Mouse (Mus musculus): ENCODE data around the gene Odaph. TPM values are rescaled to one million over a fixed set of nuclear protein-coding genes. Genes with fewer than 3 reads are reported as not detected.
"Not testable (repeated sequence)": the region's sequence is repeated elsewhere in the genome, so short reads cannot be mapped to it uniquely, and the experiment has no call there.

Gene Odaph
- polyA plus RNA-seq (2015; fragmentation: Nextera tagmentation; extraction: Ambion mirVana): 0.20 TPM in 1 of 2 replicates, not detected in the other

DNA sequence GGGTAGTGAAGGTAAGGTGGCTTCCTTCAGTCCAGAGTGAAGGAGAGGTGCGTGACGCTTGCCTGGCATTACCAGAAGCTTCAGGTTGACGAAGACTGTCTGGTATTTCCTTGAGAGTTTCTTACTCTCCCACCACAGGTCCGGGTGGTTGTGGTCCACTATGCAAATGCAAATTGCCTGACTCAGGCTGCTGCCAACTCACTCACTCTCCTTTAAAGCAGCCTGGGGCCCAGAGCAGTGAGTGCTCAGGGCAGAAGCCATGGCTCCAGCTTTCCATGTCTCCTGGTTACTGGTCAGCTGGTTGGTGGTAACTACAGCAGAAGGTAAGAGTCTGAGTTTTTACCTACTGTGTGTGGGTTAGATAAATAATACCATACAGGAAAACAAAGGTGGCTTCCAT, at the start of gene Odaph:
TSS of gene Odaph (plus strand) at position 240 of the 400 bp plus-strand sequence.
- H3K36me3 ChIP-seq: no peaks in the 10 kb centered on the region
- H3K9ac ChIP-seq: no peak within 1 kb of the TSS
- H3K4me1 ChIP-seq: no peaks in the 10 kb centered on the region
- ATAC-seq (ENCODE audit: insufficient number of reproducible peaks, low FRiP score, low TSS enrichment, low read depth): no peak
- no peak within 1 kb of the TSS for H3K27ac ChIP-seq
- no peak within 1 kb of the TSS for H3K4me2 ChIP-seq
- 67% methylated on average over 4 of the region's 4 CpGs for WGBS
- H3K9me3 ChIP-seq: no peaks in the 10 kb centered on the region
- no peaks in the 10 kb centered on the region for H3K27me3 ChIP-seq
- H3K4me3 ChIP-seq: no peak within 1 kb of the TSS

DNA sequence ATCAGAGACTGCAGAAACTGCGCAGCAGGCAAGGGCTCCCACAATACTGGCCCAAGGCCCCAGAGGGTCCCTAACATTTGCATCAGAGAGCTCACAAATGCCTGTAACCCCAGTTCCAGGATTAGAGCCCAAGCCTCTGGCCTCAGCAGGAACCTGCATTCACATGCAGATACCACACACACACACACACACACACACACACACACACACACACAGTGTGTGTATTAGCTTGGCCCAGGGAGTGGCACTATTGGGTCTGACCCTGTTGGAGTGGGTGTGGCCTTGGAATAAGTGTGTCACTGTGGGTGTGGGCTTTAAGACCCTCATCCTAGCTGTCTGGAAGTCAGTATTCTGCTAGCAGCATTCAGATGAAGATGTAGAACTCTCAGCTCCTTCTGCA, 41.7 kb upstream of the Odaph start:
- not testable (repeated sequence) for H3K27ac ChIP-seq; H3K27me3 ChIP-seq; H3K9ac ChIP-seq; H3K4me3 ChIP-seq; H3K9me3 ChIP-seq; H3K4me1 ChIP-seq; H3K4me2 ChIP-seq; ATAC-seq (ENCODE audit: insufficient number of reproducible peaks, low FRiP score, low TSS enrichment, low read depth)
- H3K36me3 ChIP-seq: peaks cover 41% of the 10 kb centered on the region
- 90% methylated on average over 1 of the region's 1 CpGs for whole genome bisulfite sequencing

DNA sequence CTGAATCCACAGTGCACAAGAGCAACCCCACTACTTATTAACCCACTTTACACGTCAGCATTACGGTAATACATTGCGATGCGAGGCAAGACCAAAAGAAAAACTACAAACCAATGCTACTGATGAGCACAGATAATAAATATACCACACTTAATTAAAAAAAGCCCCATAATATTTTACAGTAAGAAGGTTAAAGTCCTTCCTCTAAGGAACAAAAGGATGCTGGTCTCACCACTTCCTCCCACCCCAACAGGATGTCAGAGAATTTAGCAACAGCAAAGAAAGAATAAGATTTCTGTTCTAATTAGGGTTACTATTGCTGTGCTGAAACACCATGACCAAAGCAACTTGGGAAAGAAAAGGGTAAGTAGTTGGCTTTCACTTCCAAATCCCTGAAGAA, 40.3 kb upstream of the Odaph start:
- Histone ChIP-seq H3K9me3 (no peaks in the 10 kb centered on the region), H3K27ac (no peak overlapping the region), H3K4me3 (no peak overlapping the region), H3K27me3 (no peaks in the 10 kb centered on the region), H3K9ac (no peak overlapping the region), H3K4me1 (no peaks in the 10 kb centered on the region; the same call in 1 of the 2 replicates), H3K4me2 (no peak overlapping the region), H3K36me3 (peaks cover 49% of the 10 kb centered on the region)
- no peak for ATAC-seq (ENCODE audit: insufficient number of reproducible peaks, low FRiP score, low TSS enrichment, low read depth)
- WGBS: 95% methylated on average over 4 of the region's 4 CpGs

DNA sequence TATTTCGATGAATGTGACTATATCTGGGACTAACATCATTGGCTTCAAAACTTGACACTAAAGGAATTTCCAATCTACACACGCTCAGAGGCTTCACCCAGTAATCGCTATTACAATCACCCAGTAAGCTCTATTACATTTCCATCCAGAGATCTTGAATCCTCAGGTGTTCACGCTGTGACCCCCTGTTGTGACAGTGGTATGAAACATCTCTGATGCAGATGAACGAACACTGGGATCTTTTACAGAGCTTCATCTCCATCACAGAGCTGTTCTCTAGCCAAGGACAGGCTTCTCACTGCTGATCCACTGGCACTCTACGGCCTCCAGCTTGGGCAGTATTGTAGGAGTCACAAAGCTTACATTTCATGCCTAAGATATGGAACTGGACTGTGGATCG, 37.8 kb upstream of the Odaph start:
- 94% methylated on average over 7 of the region's 7 CpGs for WGBS
- no peak overlapping the region for H3K9ac ChIP-seq
- no peak overlapping the region for H3K4me2 ChIP-seq
- no peak overlapping the region for H3K27ac ChIP-seq
- no peak for ATAC-seq (ENCODE audit: insufficient number of reproducible peaks, low FRiP score, low TSS enrichment, low read depth)
- no peaks in the 10 kb centered on the region for H3K4me1 ChIP-seq
- H3K36me3 ChIP-seq: peaks cover 64% of the 10 kb centered on the region
- H3K4me3 ChIP-seq: no peak overlapping the region
- no peaks in the 10 kb centered on the region for H3K9me3 ChIP-seq
- no peaks in the 10 kb centered on the region for H3K27me3 ChIP-seq

DNA sequence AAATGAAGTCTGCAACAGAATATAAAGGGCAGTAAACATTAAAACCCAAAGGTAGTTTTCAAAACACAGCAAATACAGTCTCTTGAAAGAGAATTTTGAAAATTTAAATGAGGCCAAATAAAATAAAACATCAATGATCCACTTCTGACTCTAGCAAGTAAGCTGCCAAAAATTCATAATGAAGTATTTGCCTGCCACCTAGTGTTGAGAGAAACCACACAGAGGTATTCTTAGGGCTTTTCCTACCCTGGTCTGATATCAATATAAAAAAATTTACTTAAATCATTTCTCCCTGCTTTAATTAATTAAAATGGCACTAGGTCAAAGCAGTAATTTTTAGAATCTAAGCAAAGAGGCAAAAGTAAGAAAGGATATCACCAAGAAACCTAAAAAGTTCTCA, 35.9 kb upstream of the Odaph start:
- H3K4me2 ChIP-seq: no peak overlapping the region
- no peak for ATAC-seq (ENCODE audit: insufficient number of reproducible peaks, low FRiP score, low TSS enrichment, low read depth)
- H3K27me3 ChIP-seq: no peaks in the 10 kb centered on the region
- H3K4me3 ChIP-seq: no peak overlapping the region
- peaks cover 66% of the 10 kb centered on the region for H3K36me3 ChIP-seq
- no peak overlapping the region for H3K27ac ChIP-seq
- H3K9me3 ChIP-seq: no peaks in the 10 kb centered on the region
- H3K4me1 ChIP-seq: no peaks in the 10 kb centered on the region
- H3K9ac ChIP-seq: no peak overlapping the region

DNA sequence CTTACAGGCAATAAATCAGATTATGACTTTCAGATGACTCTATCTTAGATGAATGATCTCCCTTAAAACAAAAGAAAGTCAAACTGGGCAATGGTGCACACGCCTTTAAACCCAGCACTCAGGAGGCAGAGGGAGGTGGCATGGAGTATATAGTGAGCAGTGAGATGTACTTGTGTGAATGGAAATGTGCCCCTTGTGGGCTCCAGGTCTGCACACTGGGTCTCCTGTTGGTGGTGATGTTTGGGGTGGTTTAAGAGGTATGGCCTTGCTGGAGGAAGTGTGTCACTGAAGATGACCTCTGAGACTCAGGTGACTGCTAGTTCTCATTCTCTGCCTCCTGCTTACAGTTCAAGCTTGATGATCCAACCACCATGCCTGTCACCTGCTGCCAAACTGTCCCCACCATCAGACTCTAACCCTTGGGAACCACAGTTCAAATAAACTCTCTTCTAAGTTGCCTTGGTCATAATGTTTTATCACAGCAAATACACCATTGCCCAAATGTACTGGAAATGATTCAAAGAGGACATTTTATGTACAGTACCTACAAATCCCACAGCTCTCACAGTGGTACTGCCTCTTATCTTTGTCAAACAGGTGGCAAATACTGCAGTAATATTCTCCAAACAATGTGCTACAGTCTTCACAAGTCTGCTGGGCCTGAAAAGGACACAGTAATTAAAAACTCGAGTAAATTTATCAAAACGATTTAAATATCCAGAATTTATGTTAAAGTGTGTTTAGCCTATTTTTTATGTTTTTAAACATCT, 30.1 kb upstream of the Odaph start:
- no peak overlapping the region for H3K27ac ChIP-seq
- H3K4me2 ChIP-seq: no peak overlapping the region
- peaks cover 33% of the 10 kb centered on the region for H3K36me3 ChIP-seq
- no peak overlapping the region for H3K9ac ChIP-seq
- ATAC-seq (ENCODE audit: insufficient number of reproducible peaks, low FRiP score, low TSS enrichment, low read depth): no peak
- WGBS: 93% methylated on average over 3 of the region's 3 CpGs
- no peaks in the 10 kb centered on the region for H3K27me3 ChIP-seq
- peaks cover 15% of the 10 kb centered on the region for H3K4me1 ChIP-seq
- H3K9me3 ChIP-seq: no peaks in the 10 kb centered on the region
- H3K4me3 ChIP-seq: no peak overlapping the region

DNA sequence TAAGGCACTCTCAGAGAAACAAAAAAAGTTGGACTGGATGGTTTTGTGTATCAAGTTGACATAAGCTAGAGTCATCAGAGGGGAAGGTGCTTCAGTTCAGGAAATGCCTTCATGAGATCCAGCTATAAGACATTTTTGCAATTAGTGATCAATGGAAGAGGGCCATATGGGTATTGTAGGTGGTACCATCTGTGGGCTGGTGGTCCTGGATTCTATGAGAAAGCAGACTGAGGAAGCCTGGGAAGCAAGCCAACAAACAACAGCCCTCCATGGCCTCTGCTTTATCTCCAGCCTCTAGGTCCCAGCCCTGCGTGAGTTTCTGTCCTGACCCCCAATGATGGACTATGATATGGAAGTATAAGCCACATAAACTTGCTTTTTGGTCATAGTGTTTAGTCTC, 28.2 kb upstream of the Odaph start:
- H3K9ac ChIP-seq: no peak overlapping the region
- H3K4me1 ChIP-seq: peaks cover 21% of the 10 kb centered on the region
- H3K27me3 ChIP-seq: no peaks in the 10 kb centered on the region
- H3K4me3 ChIP-seq: no peak overlapping the region
- no peaks in the 10 kb centered on the region for H3K9me3 ChIP-seq
- H3K4me2 ChIP-seq: no peak overlapping the region
- 81% methylated on average over 1 of the region's 1 CpGs for WGBS
- ATAC-seq (ENCODE audit: insufficient number of reproducible peaks, low FRiP score, low TSS enrichment, low read depth): no peak
- H3K36me3 ChIP-seq: peaks cover 20% of the 10 kb centered on the region
- no peak overlapping the region for H3K27ac ChIP-seq

DNA sequence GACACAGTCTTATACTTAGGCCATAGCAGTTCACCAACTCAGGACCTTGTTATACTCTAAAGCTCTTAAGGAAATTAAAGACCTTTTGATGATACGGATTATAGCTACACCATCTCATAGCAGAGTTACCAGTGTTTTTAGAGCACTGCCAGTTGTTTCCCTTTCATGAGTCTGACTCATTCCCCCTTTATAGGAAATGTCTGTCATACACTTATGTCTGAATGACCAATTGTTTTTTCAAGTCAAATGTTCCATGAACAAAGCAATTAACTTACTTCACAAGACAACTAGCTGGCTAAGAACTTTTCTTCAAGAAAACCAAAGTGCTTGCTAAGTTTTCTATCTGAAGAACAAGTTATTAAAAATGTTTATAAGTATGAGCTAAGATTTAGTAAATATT, 27.3 kb upstream of the Odaph start:
- H3K4me2 ChIP-seq: peak overlapping the region; percentile 51; the same call in 1 of the 2 replicates
- no peaks in the 10 kb centered on the region for H3K9me3 ChIP-seq
- no peak overlapping the region for H3K9ac ChIP-seq
- H3K4me3 ChIP-seq: no peak overlapping the region; the same call in 1 of the 2 replicates
- no peaks in the 10 kb centered on the region for H3K27me3 ChIP-seq
- ATAC-seq (ENCODE audit: insufficient number of reproducible peaks, low FRiP score, low TSS enrichment, low read depth): no peak
- no peak overlapping the region for H3K27ac ChIP-seq
- H3K4me1 ChIP-seq: peaks cover 21% of the 10 kb centered on the region
- WGBS: 70% methylated on average over 1 of the region's 1 CpGs
- H3K36me3 ChIP-seq: peaks cover 17% of the 10 kb centered on the region

DNA sequence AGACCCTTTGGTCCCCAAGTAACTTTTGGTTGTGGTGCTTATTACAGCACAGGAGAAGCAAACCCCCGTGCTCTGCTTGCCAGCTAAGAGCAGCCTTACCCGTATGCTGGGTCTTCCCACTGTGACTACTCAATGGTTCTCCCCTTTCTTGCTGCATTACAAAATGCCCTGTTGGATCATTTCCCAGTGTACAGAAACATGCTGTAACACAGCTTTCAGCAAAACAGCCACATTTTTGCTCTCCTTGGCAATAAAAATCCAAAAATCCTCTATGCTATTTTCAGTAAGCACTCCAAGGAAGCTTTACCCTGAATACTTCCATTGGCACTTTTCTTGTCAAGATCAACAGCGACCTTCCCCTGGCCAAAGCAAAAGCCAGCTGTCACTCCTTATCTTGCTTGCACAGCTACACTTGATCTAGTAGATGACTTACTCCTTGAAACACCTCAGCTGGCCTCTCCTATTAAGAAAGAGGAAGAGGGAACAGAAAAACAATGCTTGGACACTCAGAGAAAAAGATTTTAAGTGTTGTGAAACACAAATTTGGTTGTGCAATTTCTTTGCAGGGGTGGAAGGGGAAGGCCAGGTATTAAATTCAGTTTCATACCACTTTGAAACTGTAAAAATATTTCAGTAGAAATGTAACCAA, 26.5 kb upstream of the Odaph start:
- WGBS: 51% methylated on average over 3 of the region's 3 CpGs
- Histone ChIP-seq H3K4me2 (peak overlapping the region; percentile 51), H3K4me1 (peaks cover 21% of the 10 kb centered on the region), H3K27me3 (no peaks in the 10 kb centered on the region), H3K9me3 (no peaks in the 10 kb centered on the region), H3K27ac (peak overlapping the region; percentile 76), H3K4me3 (peak overlapping the region; percentile 72), H3K36me3 (peaks cover 13% of the 10 kb centered on the region), H3K9ac (no peak overlapping the region; the same call in 1 of the 2 replicates)
- no peak for ATAC-seq (ENCODE audit: insufficient number of reproducible peaks, low FRiP score, low TSS enrichment, low read depth)

DNA sequence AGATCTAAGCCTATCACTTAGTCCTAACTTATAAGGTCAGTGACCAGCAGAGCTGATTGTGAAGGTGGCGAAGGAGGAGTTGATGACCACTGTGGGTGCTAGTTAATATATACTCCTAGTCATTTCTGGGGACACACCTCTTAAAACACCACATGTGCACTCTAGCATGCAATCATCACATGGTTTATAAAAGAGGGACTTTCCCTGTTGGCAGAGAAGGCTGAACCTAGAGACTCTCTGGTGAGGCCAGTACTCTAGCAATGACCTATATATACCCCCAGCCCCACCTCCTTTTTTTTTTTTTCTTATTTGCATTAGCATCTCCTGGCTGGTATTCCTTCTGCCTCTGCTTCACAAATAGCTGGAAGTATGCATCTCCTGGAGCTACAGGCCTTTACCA, 25.9 kb upstream of the Odaph start:
- Histone ChIP-seq H3K4me1 (peaks cover 21% of the 10 kb centered on the region), H3K9ac (no peak overlapping the region), H3K27me3 (no peaks in the 10 kb centered on the region), H3K4me3 (peak overlapping the region; percentile 72), H3K36me3 (peaks cover 10% of the 10 kb centered on the region), H3K4me2 (peak overlapping the region; percentile 51), H3K27ac (peak overlapping the region; percentile 65; the same call in 1 of the 2 replicates), H3K9me3 (no peaks in the 10 kb centered on the region)
- no peak for ATAC-seq (ENCODE audit: insufficient number of reproducible peaks, low FRiP score, low TSS enrichment, low read depth)
- 80% methylated on average over 1 of the region's 1 CpGs for WGBS

DNA sequence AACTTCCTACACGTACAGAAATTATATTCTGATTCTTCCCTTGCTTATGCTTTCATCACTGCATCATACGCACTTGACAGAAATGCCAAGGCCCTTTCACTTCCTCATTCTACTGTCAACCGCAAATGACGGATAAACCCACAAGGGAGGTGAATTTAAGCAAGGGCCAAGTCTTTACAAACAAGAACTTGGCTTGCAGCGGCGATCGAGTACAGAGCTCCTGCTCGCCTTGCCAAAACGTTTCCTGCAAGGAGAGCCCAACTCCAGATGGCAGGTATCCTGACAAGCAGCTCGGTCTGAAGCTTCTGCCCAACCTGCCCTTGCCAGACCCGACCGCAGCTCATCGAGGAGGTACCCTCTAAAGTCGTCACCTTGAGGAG, 25.0 kb upstream of the Odaph start:
- ATAC-seq (ENCODE audit: insufficient number of reproducible peaks, low FRiP score, low TSS enrichment, low read depth): no peak
- H3K27me3 ChIP-seq: no peaks in the 10 kb centered on the region
- peaks cover 21% of the 10 kb centered on the region for H3K4me1 ChIP-seq
- H3K4me2 ChIP-seq: peak overlapping the region; percentile 51
- peak overlapping the region; percentile 99 for H3K27ac ChIP-seq
- H3K4me3 ChIP-seq: peak overlapping the region; percentile 72
- no peaks in the 10 kb centered on the region for H3K9me3 ChIP-seq
- 0% methylated on average over 14 of the region's 14 CpGs for WGBS
- peaks cover 2% of the 10 kb centered on the region for H3K36me3 ChIP-seq
- peak overlapping the region; percentile 69 for H3K9ac ChIP-seq

DNA sequence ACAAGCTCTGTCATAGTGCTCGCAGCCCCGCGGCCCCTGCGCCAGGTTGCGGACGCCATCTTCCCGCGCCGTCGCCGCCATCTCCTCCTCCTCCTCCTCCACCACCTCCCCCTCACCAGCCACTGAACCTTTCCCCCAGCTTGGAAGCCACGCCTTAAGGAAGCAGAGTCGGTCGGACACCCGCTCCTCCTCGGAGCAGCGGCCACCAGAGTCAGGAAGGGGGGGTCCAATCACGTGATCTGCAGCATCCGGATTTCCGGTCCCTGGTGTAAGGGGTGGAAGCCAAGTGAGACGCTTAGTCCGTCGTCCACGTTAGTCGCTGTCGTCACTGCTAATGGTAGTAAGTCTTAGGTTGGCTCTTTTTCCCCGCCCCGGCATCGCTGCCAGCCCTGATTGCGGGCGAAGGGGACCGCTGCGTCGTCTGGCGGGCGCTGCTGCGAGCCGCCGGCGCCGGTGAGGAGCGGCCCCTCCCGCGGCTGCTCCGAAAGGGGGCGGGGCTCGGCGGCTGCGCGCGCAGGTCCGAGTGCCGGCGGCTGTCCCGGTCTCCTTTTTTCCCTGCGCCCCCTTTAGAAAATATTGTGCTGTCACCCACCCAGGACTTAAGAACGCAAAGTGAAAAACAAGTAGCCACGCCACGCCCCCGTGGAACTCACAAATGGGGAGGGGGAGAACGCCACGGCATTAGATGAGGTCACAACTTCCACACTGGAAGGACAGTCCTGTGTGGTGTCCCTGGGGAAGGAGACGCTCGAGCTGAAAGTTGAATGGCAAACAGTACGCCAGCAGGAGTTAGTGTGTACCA, 24.4 kb upstream of the Odaph start, which contains the start of gene Rchy1:
TSS of gene Rchy1 (minus strand) at position 430 of the 802 bp plus-strand sequence.
- WGBS: 0% methylated on average over 65 of the region's 65 CpGs

More for the DNA sequence above, 24.4 kb upstream of the Odaph start, which contains the start of gene Rchy1:
- H3K36me3 ChIP-seq: no peaks in the 10 kb centered on the region
- peak within 1 kb of the TSS; percentile 69 for H3K9ac ChIP-seq
- H3K27ac ChIP-seq: peak within 1 kb of the TSS; percentile 99
- no peaks in the 10 kb centered on the region for H3K27me3 ChIP-seq
- H3K4me3 ChIP-seq: peak within 1 kb of the TSS; percentile 72
- H3K4me2 ChIP-seq: peak within 1 kb of the TSS; percentile 51
- H3K4me1 ChIP-seq: peaks cover 21% of the 10 kb centered on the region
- ATAC-seq (ENCODE audit: insufficient number of reproducible peaks, low FRiP score, low TSS enrichment, low read depth): peak; percentile 98
- no peaks in the 10 kb centered on the region for H3K9me3 ChIP-seq
